Mouse (Mus musculus) MN1 (cell line): ENCODE measurements around the gene Btbd7.
A peak's percentile ranks its signal among the peaks of the same experiment; 100 is the strongest.

Experiments
- DNase-seq: peaks from one replicate; pipeline ENCODE4 v3.0.0-alpha.2; 2016; ENCODE audit warnings: low spot score

Btbd7 gene

DNA sequence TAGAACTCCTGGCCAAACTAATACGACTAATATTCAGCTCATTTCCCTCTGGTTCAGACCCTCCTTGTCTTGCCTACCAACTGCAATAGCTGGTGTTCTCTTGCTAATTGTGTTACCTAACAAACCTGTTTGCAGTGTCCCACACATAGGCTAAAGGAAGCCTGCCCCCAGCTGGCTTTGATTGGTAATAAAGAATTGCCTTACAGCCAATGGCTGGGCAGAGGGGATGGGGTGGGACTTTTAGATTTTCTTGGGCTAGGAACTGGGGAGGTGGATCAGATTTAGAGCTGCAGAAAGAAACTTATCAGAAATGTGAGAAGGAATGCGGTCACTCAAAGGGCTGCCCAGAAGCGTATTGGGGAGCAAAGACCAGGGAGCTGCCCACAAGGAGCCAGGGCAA lies 98.8 kb downstream of the Btbd7 start:
- DNase-seq: no peak

DNA sequence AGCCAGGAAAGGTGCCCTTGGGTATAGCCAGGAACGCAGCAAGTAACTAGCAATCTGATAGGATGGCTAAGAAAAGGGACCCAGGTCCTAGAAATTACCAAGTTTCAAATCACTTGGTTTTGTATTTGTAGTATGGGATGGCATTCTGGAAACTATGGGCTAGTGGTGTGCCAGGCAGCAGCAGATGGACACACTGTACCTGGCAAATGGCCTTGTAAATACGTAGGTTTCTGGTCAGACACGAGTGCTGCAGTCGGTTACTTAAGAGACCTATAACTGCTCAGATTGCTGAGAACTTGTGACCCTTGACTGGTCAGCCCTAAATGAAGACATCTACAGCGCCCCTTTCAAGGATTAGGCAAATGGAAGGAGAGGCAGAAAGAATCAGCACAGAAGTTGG lies 100.1 kb downstream of the Btbd7 start:
- no peak for DNase-seq

DNA sequence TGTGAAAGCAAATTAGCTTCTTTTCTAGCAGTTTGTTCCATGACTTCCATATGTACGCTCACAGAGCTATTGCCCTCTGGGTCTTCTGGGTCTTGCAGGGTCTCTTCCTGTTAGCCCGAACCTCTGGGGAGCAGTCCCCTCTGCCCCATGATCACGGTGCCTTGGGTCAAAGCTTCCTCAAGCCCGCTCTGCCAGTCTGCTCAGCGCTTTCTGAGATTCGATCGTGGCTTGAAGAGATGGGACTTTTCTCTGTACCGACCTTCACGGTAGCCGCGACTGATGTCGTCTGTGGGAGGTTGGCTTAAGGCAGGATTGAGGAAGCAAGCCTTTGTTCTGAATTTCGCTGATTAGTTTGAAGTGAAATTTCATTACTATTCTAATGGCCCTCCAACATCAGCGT lies 102.2 kb downstream of the Btbd7 start:
- DNase-seq: no peak

GRCm38 (mm10) chr12:102772676-102773075 lies 105.6 kb downstream of the Btbd7 start:
- no peak for DNase-seq

- DNase-seq: no peak
Observed at GRCm38 (mm10) chr12:102771601-102772000, 106.7 kb downstream of the Btbd7 start.

GRCm38 (mm10) chr12:102769000-102769399 lies 109.3 kb downstream of the Btbd7 start:
- peak; percentile 15 for DNase-seq

DNA sequence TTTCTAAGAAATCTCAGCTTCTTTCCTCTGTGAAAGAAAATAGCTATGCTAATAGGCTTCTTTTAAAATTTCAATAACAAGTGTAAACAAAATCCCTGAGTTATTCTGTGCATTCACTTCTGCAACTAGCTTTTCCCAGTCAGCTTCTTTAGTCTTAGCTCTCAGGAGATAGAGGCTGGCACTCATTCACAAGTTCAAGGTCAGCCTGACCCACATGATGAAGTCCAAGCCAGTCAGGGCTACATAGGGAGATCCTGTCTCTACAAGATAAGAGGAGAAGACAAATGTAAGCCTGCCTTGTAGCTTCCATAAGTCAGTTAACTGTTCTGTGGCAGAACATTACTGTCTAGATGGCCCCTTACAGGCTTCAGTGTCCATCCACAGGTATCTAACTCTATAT lies 114.6 kb downstream of the Btbd7 start:
- DNase-seq: no peak

DNA sequence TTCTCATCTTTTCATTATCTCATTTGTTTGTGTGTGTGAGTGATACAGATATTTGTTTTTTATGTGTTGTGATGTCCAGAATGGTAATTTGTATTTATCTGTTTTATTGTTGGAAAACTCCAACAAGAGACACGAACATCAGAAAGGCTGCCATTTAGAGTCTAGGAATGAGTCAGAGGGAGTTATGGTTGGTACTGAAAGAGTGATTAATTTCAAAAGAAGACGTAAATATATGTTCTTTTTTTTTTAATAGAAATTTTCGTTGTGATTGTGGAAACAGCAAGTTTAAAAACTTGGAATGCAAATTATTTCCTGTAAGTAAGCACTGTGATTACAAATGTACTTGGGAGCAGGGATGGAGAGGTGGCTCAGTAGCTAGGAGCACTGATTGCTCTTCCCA lies 116.6 kb downstream of the Btbd7 start:
- no peak for DNase-seq

- no peak for DNase-seq
Observed at GRCm38 (mm10) chr12:102758936-102759335, 119.3 kb downstream of the Btbd7 start.

- DNase-seq: no peak
Observed at GRCm38 (mm10) chr12:102758403-102758756, 119.9 kb downstream of the Btbd7 start, which contains the start of gene Gm20604. TSS of gene Gm20604 (minus strand) at chr12:102758672.

- DNase-seq: peak; percentile 94
Observed at GRCm38 (mm10) chr12:102757689-102758402, 120.4 kb downstream of the Btbd7 start, which contains the start of the genes Gm28051, Gon7 and Ubr7. TSS of gene Gm28051 (minus strand) at chr12:102757765. TSS of gene Gon7 (minus strand) at chr12:102757803. TSS of gene Ubr7 (plus strand) at chr12:102757967.

GRCm38 (mm10) chr12:102757055-102757688 lies 121.1 kb downstream of the Btbd7 start:
- DNase-seq: peak; percentile 18

GRCm38 (mm10) chr12:102756304-102756703 lies 122.0 kb downstream of the Btbd7 start:
- DNase-seq: no peak

- DNase-seq: no peak
Observed at GRCm38 (mm10) chr12:102748256-102748655, 130.0 kb downstream of the Btbd7 start.

GRCm38 (mm10) chr12:102744839-102745238 lies 133.4 kb downstream of the Btbd7 start:
- peak; percentile 30 for DNase-seq

DNA sequence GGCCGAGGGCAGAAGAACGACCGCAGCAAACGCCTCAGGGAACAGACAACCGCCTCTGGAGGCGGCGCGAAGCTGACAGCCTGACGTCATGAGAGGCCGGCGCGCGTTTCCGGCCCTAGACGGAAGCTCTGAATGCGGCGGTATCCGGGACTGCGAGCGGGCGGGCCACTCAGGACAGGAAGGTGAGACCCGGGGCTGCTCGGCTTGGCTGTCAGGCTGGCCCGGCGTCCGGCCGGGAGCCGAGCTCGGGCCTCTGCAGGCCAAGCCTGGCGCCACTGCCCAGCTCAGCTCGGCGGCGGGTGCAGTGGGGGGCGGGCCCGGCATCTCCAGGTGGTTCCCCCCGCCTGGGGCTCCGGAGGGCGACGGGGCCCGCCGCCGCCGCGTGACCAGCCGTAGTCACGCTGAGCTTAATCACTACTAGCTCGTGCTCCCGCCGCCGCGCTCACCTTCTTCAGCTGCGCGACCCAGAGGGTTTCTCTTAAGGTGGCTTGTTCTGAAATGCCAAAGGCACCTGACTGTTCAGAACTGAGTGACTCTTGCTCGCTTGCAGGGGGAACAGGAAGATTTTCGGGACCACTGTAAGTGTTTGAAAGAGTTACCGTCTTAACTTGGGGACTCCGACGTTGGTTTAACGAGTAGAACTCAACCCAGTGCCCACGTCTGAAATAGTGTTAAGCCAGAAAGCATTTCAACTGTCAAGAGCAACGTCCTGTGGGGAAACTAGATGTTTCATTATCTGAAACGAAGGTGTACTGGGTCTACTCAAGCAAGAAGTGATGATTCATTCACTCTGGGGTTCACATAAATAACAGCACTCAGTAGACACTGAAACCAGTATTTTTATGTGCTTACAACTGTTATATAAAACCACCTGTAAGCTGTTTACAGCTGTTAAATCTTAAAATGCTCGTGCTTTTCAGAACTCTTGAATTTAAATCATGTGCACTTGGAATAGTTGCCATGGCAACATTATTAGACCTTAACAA lies 134.4 kb downstream of the Btbd7 start, which contains the start of the genes Moap1 and Tmem251:
Gene Moap1 (minus strand): TSS at position 73 of the 986 bp plus-strand sequence.
Gene Tmem251 (plus strand): TSS at position 174 of the 986 bp plus-strand sequence.
- DNase-seq: peak; percentile 81

GRCm38 (mm10) chr12:102743036-102743588 lies 135.2 kb downstream of the Btbd7 start:
- DNase-seq: peak; percentile 35

DNA sequence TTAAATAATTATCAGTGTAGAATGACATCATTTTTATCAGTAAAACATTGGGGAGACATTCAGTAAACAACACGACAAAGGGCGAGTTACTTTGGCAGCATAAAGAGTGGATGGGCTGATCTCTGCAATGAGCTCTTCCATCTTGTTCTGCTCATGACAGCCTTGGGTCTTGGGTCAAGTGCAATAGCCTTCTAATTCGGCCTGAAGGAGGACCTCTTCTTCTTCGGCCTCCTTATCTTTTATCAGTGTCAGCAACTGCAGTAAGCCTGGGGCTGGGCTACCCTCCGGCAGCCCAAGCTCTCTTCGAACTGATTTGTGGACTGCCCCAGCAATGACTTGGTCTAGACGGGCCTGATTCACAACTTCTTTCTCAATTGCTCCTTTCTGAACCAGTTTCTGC lies 136.2 kb downstream of the Btbd7 start:
- DNase-seq: no peak

DNA sequence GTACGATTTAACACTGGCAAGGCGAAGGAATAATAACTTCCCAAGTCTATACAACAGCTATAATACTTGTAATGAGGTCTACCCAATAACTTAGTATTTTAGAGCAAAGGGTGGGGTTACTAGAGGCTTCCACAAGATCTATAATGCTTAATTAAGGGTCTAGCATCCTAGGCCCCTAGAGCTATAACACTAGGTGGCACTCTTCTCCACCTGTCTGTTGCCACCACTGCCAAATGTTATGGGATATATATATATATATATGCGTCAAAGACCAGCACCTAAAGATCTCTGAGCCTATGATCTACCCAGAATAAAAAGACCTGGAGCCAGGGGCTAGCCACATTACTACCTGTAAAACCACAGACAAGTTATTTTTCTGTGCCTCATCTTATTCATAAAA lies 138.0 kb downstream of the Btbd7 start:
- DNase-seq: no peak

DNA sequence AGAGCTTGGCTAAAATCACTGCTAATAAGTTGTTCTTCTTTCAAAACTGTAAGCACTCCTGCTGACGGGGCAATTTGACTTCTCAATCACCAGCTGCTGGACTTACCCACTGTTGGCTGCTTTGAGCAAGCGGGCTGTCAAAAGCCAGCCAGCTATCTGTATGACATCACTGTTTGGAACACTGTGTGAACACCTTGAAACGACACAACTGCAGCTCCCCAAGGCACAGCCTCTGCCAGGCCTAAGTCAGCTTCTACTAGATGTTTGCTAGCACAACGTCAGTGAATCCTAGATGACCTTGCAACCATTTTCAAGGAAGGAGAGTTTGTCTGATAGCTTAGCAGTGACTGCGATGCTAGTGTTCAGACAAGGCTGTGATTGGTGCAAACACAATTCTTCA lies 139.2 kb downstream of the Btbd7 start:
- DNase-seq: no peak

GRCm38 (mm10) chr12:102733381-102733780 lies 144.9 kb downstream of the Btbd7 start:
- DNase-seq: peak; percentile 29
